Comparison of ENCODE assay signal across 8 mouse cellular contexts in the genomic region with DNA sequence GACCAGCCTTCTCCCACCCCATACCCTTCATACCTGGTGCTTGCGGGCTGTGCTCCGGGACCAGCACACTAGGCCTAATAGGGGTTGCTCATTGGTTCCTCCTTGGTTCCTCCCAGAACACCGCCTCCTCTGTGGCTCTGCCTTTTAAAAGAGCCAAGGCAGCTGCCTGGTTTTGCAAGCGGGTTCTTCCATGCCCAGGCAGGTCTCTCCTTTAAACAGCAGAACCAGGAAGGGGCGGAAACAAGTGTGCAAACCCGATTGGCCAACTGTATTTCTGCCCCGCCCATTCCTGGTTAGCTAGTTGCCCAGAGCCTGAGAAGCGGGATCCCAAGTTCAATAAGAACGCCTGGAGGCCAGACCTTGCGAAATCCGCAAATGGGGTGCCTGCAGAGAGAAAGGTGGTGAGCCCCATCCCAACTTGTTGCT. TPM values are rescaled to one million over a fixed set of nuclear protein-coding genes. Genes with fewer than 3 reads are reported as not detected.
DNase-seq lines count a peak whose midpoint lies in the region; ATAC-seq lines count a peak whose summit lies in the region.

A gene (minus strand): TSS at position 213 of the 426 bp plus-strand sequence.

- H3K4me1 ChIP-seq in hindbrain, embryonic 12.5 days: peaks cover 15% of the 10 kb centered on the region

- peak within 1 kb of the TSS; percentile 60; the same call in 1 of the 2 replicates for H3K27ac ChIP-seq in hindbrain, embryonic 12.5 days

- peak; percentile 95 for DNase-seq in NIH3T3 (ENCODE audit: low read depth)
- peak; percentile 92 to 94 for DNase-seq in cerebellum, postnatal 10 days
- peak; percentile 87 to 89 for DNase-seq in frontal cortex, postnatal 10 days (ENCODE audit: low spot score in 2 of 2)
- DNase-seq in layer of hippocampus, postnatal 14 days (ENCODE audit: low spot score in 2 of 2): peak; percentile 83 to 96
- peak; percentile 92 for DNase-seq in lung, postnatal 14 days
- DNase-seq in retina, adult 2 months (ENCODE audit: low read depth, low spot score): peak; percentile 84
- DNase-seq in thymus, postnatal 36 days: peak; percentile 82 to 87

- peak; percentile 98 for ATAC-seq in hindbrain, embryonic 12.5 days (ENCODE audit: low FRiP score)

- peak within 1 kb of the TSS; percentile 67 for H3K4me2 ChIP-seq in hindbrain, embryonic 12.5 days (replicated peaks)

- H3K36me3 ChIP-seq in hindbrain, embryonic 12.5 days: peaks cover 16% of the 10 kb centered on the region

- 0% methylated on average over 11 of the region's 11 CpGs for WGBS in hindbrain, embryonic 12.5 days

- no peaks in the 10 kb centered on the region for H3K9me3 ChIP-seq in hindbrain, embryonic 12.5 days (replicated peaks)

- H3K27me3 ChIP-seq in hindbrain, embryonic 12.5 days: no peaks in the 10 kb centered on the region

- peak within 1 kb of the TSS; percentile 77 for H3K9ac ChIP-seq in hindbrain, embryonic 12.5 days

- H3K4me3 ChIP-seq in hindbrain, embryonic 12.5 days: peak within 1 kb of the TSS; percentile 72

RNA-seq across cellular contexts. Expression of the gene that starts here (rescaled TPM):
- 32.8 and 35.0 TPM in 2 replicates for polyA plus RNA-seq in hindbrain, embryonic 12.5 days (2016; fragmentation: Nextera tagmentation; extraction: Ambion mirVana)
- total RNA-seq in layer of hippocampus, postnatal 14 days (2021): 10 to 100 TPM; 35.0 to 35.6 TPM

Comparison
In these comparisons a context has a peak if more than half of its experiments do, and no peak if none do; other contexts are left out.
1. Peak in every context shown above with its lines: DNase-seq, ATAC-seq, H3K4me3 ChIP-seq and H3K27ac ChIP-seq.